Mouse (Mus musculus) erythroblast, adult 5-6 weeks (primary cell): ENCODE data around the gene Ildr1. TPM values are rescaled to one million over a fixed set of nuclear protein-coding genes. Genes with fewer than 3 reads are reported as not detected.

ENCODE experiments used
- ATAC-seq: replicated peaks from 2 replicates; pipeline ENCODE4 v1.8.0; 2016; ENCODE audit warnings: moderate number of reproducible peaks, mild to moderate bottlenecking, moderate TSS enrichment, inconsistent platforms; ENCODE audit not compliant: poor library complexity, low FRiP score, severe bottlenecking
- total RNA-seq, 2 experiments: library from RNA; stranded (forward) in 1 of 2; stranded (reverse) in 1 of 2; fragments of 150-400 nt in 1 of 2; fragments of 200-764, 138-1000 nt in 1 of 2; gene quantifications; 2 replicates each; pipeline versions ENCODE4 v1.2.3 to v1.2.4; 2015 to 2017; ENCODE audit warnings: low replicate concordance in 2 of 2

The Ildr1 gene
- total RNA-seq (2015; ENCODE audit: low replicate concordance) (not detected in 2 replicates), total RNA-seq (2017; ENCODE audit: low replicate concordance) (not detected in 2 replicates)

GRCm38 (mm10) chr16:36693818-36694413, at the start of gene Ildr1:
Ildr1 (plus strand) TSS chr16:36693978.
- no peak for ATAC-seq

DNA sequence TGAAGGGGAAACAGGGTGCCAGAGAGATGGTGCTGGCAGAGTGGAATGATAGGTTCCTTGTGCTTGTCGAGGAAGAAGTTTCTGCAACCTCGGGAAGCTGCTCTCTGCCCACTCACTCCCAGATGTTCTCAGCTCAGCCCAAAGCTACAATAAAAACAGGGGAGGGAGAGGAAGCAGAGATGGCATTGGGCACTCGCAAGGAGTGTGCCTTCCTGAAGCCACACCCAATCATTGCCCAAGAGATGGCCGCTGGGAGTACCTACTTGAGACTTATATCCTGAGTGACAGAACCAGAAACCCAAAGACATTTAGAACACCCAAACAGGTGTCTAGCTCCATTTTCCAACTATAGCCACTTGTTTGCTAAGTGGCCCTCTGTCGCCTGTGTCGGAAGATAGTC, 48.7 kb upstream of the Ildr1 start:
- ATAC-seq: no peak

DNA sequence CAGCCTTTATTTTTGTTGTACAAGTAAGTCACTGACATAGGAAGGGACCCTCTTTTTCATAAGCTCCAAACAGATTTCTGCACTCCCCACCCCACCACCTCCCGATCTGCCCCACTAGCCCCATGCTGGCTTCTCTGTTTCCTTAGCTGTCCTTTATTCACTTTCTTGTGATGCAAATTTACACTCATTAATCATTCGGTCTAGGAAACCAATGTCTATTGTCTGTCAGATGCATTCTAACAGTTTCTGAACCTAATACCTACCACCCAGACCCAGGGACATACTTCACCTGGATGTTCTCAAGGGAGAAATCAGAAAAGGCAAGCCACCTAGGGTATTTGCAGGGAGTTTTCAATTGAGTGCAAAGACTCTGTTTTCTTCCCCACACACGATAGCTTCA, 44.5 kb upstream of the Ildr1 start:
- no peak for ATAC-seq

GRCm38 (mm10) chr16:36650511-36650910, 43.3 kb upstream of the Ildr1 start:
- ATAC-seq: no peak

DNA sequence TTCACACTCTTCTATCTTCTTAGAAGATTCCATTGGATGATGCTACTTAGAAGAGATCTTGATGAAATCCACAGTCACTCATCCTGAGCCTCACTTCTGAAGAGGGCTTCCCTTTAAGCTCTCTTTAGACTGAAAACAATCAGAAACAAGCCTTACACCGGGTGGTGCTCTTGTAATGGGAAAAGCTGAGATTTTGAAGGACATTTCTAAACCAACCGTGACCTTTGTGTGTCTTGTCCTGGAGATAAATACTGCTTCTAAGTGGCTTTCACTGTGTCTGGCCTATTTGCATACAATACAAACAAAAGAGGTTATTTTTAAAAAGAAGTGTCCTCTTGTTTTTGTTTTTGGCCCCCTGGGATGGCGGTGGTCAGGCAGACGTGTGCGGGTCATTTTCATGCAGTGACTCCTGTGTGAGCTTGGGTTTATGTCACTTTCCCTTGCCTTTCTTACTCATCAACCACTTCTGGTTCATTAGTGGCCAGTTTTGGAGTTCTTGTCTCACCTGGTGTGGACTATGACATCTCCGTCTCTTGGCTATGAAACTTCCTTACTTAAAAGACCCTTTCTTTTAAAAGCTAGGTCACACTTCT, 42.5 kb upstream of the Ildr1 start:
- ATAC-seq: no peak

- no peak for ATAC-seq
These were observed 38.6 kb upstream of the Ildr1 start for GRCm38 (mm10) chr16:36655199-36655598.

DNA sequence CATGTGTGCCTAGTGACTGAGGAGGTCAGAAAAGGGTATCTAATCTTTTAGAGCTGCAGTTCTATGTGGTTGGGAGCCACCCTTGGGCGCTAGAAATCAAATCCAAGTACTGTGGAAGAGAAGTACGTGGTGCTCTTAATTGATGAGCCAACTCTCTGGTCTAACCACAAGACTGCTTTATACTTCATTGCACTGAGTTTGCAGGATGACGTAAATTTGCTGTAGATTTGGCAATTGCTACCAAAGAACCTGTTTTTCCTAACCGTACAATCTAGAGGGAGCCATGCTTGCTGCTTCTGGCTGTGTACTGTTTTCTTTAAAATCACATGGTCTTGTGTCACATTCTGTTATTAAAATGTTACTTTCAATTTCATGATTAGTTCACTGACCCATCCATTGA, 37.9 kb upstream of the Ildr1 start:
- no peak for ATAC-seq

DNA sequence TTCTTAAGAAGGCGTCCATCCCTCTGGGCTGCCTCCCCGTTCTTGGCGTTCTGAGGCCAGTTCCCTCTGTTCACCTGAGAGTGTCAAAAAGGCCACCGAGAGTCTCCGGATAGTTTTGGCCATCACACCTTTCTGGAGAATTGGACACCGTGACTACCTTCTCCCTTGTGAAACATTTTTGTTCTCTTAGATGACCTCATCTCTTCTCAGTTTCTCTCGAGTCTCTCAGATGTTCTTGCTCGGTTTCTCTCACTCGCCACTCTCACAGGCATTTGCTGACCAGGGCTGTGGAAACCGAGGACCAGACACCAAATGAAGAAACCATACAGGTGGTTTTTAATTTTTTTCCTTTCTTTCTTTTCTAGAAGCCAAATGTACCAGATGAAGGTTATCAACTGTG, 32.4 kb upstream of the Ildr1 start:
- ATAC-seq: no peak

GRCm38 (mm10) chr16:36663484-36663883, 30.3 kb upstream of the Ildr1 start:
- no peak for ATAC-seq

GRCm38 (mm10) chr16:36665782-36666181, 28.0 kb upstream of the Ildr1 start, which contains the start of gene Cd86:
Cd86 (minus strand) TSS chr16:36666081.
- no peak for ATAC-seq

DNA sequence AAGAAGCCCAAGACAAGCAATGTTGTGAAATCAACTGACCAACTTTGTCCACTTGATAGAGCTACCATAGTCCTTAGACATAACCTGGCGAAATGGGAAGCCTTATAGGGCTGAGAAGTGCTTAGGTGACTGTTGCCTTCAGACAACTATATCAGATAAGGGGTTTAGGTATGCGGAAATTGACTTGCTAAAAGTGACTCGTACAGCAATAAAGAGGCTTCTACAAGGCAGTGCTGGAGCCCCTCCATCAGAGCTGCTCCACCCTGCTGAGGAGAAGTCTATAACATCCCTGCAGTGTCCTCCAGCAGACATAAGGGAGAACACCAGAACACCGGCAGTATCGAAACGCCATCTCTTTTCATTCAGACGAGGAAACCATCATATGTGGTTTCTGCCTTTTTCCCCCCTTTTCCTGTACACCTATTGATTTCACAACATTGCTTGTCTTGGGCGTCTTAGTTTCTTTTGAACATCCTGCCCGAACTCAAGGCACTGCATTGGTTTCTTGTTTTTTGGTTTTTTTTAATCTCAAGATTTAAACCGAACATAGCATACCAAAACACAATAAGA, 27.2 kb upstream of the Ildr1 start:
- no peak for ATAC-seq

GRCm38 (mm10) chr16:36670590-36670989, 23.2 kb upstream of the Ildr1 start:
- ATAC-seq: no peak

DNA sequence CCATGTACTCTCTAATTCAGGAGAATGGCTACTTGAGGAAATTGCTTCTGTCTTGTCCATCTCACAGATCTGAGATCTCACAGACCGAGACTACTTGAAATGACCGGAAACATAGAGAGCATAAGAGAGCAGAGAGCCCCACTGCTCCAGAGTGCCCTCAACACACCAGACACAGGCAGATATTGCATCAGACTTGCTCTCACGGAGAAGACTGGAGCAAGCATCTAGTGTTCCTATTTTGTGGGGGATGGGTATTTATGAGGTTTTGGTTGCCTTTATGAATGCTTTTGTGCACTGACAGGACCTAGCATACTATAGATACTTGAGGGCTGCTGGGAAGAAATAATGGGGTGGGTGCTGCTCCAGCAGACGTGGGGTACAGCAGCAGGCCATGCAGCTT, 20.6 kb upstream of the Ildr1 start:
- no peak for ATAC-seq

DNA sequence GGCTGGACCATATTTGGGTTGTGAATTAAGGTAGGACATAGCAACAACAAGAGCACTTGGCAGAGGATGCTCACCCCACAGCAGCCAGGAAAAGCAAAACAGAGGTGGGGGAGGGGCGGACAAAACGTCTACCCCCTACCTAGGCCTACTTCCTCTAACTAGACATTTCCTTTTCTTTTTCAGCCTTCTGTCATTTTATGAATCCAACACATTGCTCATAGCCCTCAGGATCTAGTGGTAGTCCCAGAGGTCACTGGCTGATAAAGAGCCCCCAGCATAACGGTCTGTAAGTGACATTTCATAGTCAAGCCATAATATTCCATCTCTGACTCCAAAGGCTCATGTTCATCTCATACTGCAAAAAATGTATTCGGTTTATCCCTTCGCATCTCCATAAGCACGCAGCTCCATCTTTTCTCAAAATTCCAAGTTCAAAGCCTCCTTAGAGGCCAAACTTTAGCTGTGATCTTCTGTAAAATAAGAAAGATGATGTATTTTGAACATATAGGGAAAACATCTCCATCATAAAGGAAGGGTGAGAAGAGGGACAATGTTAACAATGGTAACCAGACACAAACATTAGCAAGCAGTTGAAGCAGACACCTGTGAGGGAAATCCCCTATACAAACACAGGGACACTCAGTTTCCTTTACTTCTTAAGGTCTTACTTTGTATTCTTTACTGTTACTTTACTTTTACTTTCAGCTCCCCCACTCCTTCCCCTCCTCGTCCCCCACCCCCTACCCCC, 19.1 kb upstream of the Ildr1 start:
- no peak for ATAC-seq

- ATAC-seq: no peak
These were observed 18.5 kb upstream of the Ildr1 start for GRCm38 (mm10) chr16:36675304-36675703.

GRCm38 (mm10) chr16:36675902-36676301, 17.9 kb upstream of the Ildr1 start:
- no peak for ATAC-seq

DNA sequence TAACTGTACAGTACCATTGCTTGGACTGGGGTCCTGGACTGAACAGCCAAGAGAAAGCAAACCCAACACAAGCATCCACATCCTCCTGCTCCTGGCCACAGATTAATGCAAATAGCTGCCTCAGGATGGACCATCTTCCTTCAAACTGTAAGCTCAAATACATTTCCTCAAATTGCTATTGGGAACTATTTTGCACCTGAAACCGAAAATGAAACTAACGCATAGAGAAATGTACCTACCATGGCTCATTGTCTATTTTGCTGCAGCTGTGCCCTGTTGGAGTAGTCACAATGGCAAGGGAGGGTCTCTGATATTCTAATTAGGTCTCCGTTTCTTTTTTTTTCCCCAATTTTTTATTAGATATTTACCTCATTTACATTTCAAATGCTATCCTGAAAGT, 11.9 kb upstream of the Ildr1 start:
- ATAC-seq: no peak

- ATAC-seq: no peak
These were observed 9.4 kb upstream of the Ildr1 start for GRCm38 (mm10) chr16:36684325-36684918.

DNA sequence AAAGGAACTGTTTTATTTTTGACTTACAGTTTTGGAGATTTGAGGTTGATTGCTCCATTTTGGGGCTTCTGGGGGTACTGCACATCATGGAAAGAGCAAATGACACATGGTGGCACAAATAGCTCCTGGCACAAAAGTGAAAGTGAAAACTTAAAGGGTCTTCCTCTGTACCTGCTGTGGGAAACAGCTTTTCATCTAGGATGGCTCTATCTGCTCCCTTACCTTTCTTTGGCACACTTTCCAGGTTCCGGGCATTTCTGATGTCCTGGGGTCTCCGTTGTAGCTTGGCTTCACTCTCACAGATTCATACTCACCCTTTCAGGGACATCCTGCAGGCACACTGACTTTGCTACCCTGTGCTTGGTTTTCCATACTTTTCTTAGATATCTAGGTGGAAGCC, 5.7 kb upstream of the Ildr1 start:
- no peak for ATAC-seq

- no peak for ATAC-seq
These were observed 2.3 kb upstream of the Ildr1 start for GRCm38 (mm10) chr16:36691484-36691883.
